Mouse (Mus musculus) lung, postnatal 0 days (tissue): ENCODE results near the gene Garnl3.

Source experiments
- CTCF ChIP-seq: IDR thresholded peaks from 2 replicates; pipeline ENCODE4 v1.5.1; 2016; ENCODE audit warnings: antibody characterized with exemption, mild to moderate bottlenecking
- EP300 ChIP-seq: IDR thresholded peaks from 2 replicates; pipeline ENCODE4 v1.6.1; 2016; ENCODE audit warnings: antibody characterized with exemption, mild to moderate bottlenecking, control low read depth

GRCm38 (mm10) chr2:32969326-32969725, 162.1 kb downstream of the Garnl3 start:
- TF ChIP-seq CTCF (no peak), EP300 (no peak)
